Mouse (Mus musculus): ENCODE measurements around the gene Ppargc1a. TPM values are rescaled to one million over a fixed set of nuclear protein-coding genes. Genes with fewer than 3 reads are reported as not detected.

The Ppargc1a gene
- not detected for total RNA-seq (2023)

GRCm38 (mm10) chr5:51567659-51568058 lies at the start of gene Ppargc1a:
Gene Ppargc1a (minus strand): TSS chr5:51567726.

Data from monocyte, adult 59 days (primary cell).